Mouse (Mus musculus): ENCODE data around the gene Pus7l. TPM values are rescaled to one million over a fixed set of nuclear protein-coding genes. Genes with fewer than 3 reads are reported as not detected.

Gene Pus7l
- polyA plus RNA-seq, 1 experiment, result 3.2 TPM

GRCm38 (mm10) chr15:94480248-94480647 lies 63.1 kb downstream of the Pus7l start:
- Histone ChIP-seq H3K27ac (ENCODE audit: insufficient read depth, low read depth, low read length) (no peak overlapping the region), H3K4me1 (ENCODE audit: control insufficient read depth, insufficient read depth, low read length) (no peaks in the 10 kb centered on the region), H3K4me3 (ENCODE audit: insufficient read depth, low read length) (no peak overlapping the region)
- TF ChIP-seq POLR2A (IDR thresholded peaks at IDR 0.05; ENCODE audit: borderline replicate concordance, low read depth, low read length), result no peak
- no peak for TF ChIP-seq CTCF (IDR thresholded peaks at IDR 0.05; ENCODE audit: low read depth, low read length)

GRCm38 (mm10) chr15:94479513-94480136 lies 63.7 kb downstream of the Pus7l start:
- no peaks in the 10 kb centered on the region for H3K4me1 ChIP-seq (ENCODE audit: control insufficient read depth, insufficient read depth, low read length)
- H3K4me3 ChIP-seq (ENCODE audit: insufficient read depth, low read length), result no peak overlapping the region
- no peak for TF ChIP-seq CTCF (IDR thresholded peaks at IDR 0.05; ENCODE audit: low read depth, low read length)
- TF ChIP-seq POLR2A (IDR thresholded peaks at IDR 0.05; ENCODE audit: borderline replicate concordance, low read depth, low read length), result no peak
- no peak overlapping the region for H3K27ac ChIP-seq (ENCODE audit: insufficient read depth, low read depth, low read length)

DNA sequence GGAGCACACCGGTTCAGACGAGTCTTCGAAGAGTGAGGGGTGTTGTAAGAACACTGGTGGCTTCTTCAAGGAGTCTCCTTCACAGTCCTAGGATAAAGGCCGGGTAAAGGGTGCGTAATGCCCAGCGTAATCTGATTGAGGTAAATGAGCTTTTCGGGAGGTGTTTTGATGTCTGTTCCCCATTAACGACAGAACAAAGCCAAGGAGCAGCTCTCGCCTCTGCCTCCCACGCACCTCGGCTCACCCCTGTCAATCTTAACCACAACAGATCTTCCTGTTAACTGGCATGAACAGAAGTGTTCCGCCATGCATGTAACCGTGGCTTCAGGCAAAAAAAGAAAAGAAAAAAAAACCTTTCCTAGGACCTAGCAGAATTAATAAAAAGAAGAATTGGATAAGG lies 64.6 kb downstream of the Pus7l start:
- Histone ChIP-seq H3K4me1 (ENCODE audit: control insufficient read depth, insufficient read depth, low read length) (no peaks in the 10 kb centered on the region), H3K27ac (ENCODE audit: insufficient read depth, low read depth, low read length) (no peak overlapping the region), H3K4me3 (ENCODE audit: insufficient read depth, low read length) (no peak overlapping the region)
- no peak for TF ChIP-seq POLR2A (IDR thresholded peaks at IDR 0.05; ENCODE audit: borderline replicate concordance, low read depth, low read length)
- no peak for TF ChIP-seq CTCF (IDR thresholded peaks at IDR 0.05; ENCODE audit: low read depth, low read length)

DNA sequence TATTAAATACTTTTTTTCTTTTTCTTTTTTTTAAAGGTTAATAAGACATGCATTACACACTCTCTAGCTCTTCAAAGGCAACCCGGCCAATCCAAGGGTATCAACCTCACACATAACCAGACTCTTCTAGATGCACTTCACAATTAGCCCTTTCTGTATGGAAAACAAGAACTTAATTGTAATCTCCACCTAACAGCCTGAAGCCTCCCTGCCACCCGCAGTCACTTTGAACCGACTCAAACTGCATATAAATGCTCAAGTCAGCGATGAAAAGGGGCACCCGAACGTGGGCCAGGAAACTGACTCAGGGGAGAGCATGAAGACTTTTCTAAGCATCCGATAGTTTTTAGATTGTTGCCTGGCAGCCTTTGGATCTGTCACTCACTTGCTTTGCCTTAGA lies 66.1 kb downstream of the Pus7l start:
- H3K4me3 ChIP-seq (ENCODE audit: insufficient read depth, low read length), result no peak overlapping the region
- no peak overlapping the region for H3K27ac ChIP-seq (ENCODE audit: insufficient read depth, low read depth, low read length)
- no peaks in the 10 kb centered on the region for H3K4me1 ChIP-seq (ENCODE audit: control insufficient read depth, insufficient read depth, low read length)
- no peak for TF ChIP-seq POLR2A (IDR thresholded peaks at IDR 0.05; ENCODE audit: borderline replicate concordance, low read depth, low read length)
- no peak for TF ChIP-seq CTCF (IDR thresholded peaks at IDR 0.05; ENCODE audit: low read depth, low read length)

GRCm38 (mm10) chr15:94475975-94476374 lies 67.4 kb downstream of the Pus7l start:
- TF ChIP-seq POLR2A (IDR thresholded peaks at IDR 0.05; ENCODE audit: borderline replicate concordance, low read depth, low read length), result no peak
- H3K4me3 ChIP-seq (ENCODE audit: insufficient read depth, low read length), result no peak overlapping the region
- no peak overlapping the region for H3K27ac ChIP-seq (ENCODE audit: insufficient read depth, low read depth, low read length)
- H3K4me1 ChIP-seq (ENCODE audit: control insufficient read depth, insufficient read depth, low read length), result no peaks in the 10 kb centered on the region

Other genes starting within 250 kb of the Pus7l start
- not detected in 2 replicates for gene Adamts20, start 78.1 kb downstream of the Pus7l start, polyA plus RNA-seq (2012; ENCODE audit: insufficient read depth, insufficient read length, missing spikeins)
- gene Irak4, start 96 bp upstream of the Pus7l start, polyA plus RNA-seq (2012; ENCODE audit: insufficient read depth, insufficient read length, missing spikeins), result 45.1 and 46.4 TPM in 2 replicates
- gene Twf1, start 46.3 kb upstream of the Pus7l start, polyA plus RNA-seq (2012; ENCODE audit: insufficient read depth, insufficient read length, missing spikeins), result 109 and 114 TPM in 2 replicates
- gene Tmem117, start 85.7 kb upstream of the Pus7l start, polyA plus RNA-seq (2012; ENCODE audit: insufficient read depth, insufficient read length, missing spikeins), result 0.54 and 0.79 TPM in 2 replicates